Mouse (Mus musculus): ENCODE data around the gene Nmnat3.

GRCm38 (mm10) chr9:98439091-98439490 is 151.9 kb downstream of the Nmnat3 start:
- TF ChIP-seq CTCF (IDR thresholded peaks at IDR 0.05; ENCODE audit: borderline replicate concordance, insufficient read depth, low read depth, low read length) (no peak), POLR2A (IDR thresholded peaks at IDR 0.05; ENCODE audit: borderline replicate concordance, insufficient read depth, low read length) (no peak)

Measured in cerebellum, adult 2 months (tissue).